Mouse (Mus musculus) macrophage (primary cell): ENCODE data around the gene Rps24. TPM values are rescaled to one million over a fixed set of nuclear protein-coding genes. Genes with fewer than 3 reads are reported as not detected.

ENCODE experiments used
- H3K27ac ChIP-seq: fragments of 350-480 bp; formaldehyde crosslinking; 2 replicates; pipeline ENCODE4 v1.9.0; 2021
- H3K36me3 ChIP-seq: fragments of 350-480 bp; formaldehyde crosslinking; 2 replicates; pipeline ENCODE4 v1.9.0; 2021; ENCODE audit errors: inconsistent target
- H3K4me3 ChIP-seq: fragments of 350-480 bp; formaldehyde crosslinking; 2 replicates; pipeline ENCODE4 v1.9.0; 2021; ENCODE audit errors: inconsistent target
- H3K79me2 ChIP-seq: fragments of 350-480 bp; formaldehyde crosslinking; 2 replicates; pipeline ENCODE4 v1.9.0; 2021; ENCODE audit errors: inconsistent target
- WGBS: methylation state at CpG from one replicate; pipeline ENCODE4 v1.1.7; 2026; ENCODE audit warnings: inconsistent platforms; ENCODE audit not compliant: missing documents; 5-methylcytosine and 5-hydroxymethylcytosine counted together
- polyA plus RNA-seq: library from polyadenylated mRNA; stranded (reverse); fragments of 250-400 nt; gene quantifications from 3 replicates; pipeline ENCODE4 v1.2.4, GENCODE M21; 2018; ENCODE audit warnings: inconsistent platforms

Rps24 gene
- polyA plus RNA-seq, 1 experiment from 2014 or later, result 3,897 TPM

DNA sequence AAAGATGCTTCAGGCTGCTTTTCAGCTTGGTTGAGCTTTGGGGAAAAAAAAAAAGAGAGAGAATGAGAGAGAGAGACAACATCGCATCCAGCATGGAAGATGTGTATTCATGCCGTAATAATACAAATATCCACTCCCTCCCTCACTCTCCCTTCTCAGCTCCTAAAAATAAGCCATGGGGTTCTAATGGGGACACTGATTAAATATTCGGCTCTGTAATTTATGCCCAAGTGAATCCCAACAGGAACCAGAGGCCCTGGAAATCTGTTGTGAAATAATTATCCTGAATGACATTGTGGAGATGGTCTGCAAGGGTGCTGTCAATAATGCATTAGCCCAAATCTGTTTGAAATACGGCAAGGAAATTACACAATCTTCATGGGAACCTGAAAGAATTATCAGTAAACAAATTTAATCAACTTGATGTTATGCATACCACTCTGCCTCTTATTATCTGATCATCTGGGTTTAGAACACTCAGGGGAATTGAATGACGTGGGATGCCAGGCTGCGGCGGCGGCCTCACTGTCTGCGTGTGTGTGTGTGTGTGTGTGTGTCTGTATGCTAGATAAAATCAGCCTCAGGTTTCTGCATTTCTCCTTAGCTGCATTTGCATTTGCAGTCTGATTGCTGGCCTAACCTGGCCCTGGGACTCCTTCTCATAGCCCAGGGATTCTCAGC, 48.1 kb downstream of the Rps24 start:
- 88% methylated on average over 9 of the region's 9 CpGs for WGBS
- no peak overlapping the region for H3K27ac ChIP-seq
- no peak overlapping the region for H3K4me3 ChIP-seq
- no peaks in the 10 kb centered on the region for H3K79me2 ChIP-seq
- H3K36me3 ChIP-seq, result no peaks in the 10 kb centered on the region

DNA sequence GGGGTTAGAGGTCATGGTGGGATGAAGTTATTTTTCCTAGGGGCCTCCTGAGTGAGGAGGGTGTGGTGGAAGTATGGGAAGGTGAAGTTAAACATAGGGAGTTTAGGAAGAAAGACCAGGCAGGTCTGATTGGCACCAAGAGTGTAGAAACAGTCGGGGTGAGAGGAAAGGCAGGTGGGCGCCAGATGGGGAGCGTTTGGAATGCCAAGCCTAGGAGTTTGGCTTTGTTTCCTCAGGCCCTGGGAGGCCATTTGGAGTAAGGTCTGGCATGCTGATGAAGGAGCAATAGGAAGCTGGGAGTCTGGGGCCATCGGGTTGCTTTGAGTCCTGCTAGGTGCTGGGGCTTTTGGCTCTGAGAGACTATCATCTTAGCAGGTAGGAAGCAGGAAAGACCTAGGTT, 56.0 kb downstream of the Rps24 start:
- WGBS, result 95% methylated on average over 4 of the region's 4 CpGs
- Histone ChIP-seq H3K36me3 (no peaks in the 10 kb centered on the region), H3K79me2 (no peaks in the 10 kb centered on the region), H3K4me3 (no peak overlapping the region), H3K27ac (no peak overlapping the region)

DNA sequence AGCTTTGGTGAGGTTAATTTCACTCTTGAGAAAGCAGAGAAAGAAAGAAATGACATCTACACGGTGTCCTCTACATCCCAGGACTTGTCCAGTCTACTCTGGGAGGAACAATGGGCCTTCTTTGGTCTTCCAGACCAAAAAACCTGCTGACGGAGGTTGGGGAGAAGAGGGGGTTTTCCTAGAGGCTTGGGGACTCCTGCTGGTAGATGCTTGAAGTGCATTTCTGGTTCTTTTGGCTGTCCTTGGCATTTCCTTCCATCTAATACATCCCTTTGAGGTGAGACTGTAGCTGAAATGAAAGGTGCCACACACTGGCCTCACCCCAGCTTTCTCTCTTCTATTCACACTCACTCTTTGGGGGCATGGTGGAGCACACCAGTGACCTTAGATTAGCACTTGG, 57.1 kb downstream of the Rps24 start:
- 38% methylated on average over 2 of the region's 2 CpGs for WGBS

More for the DNA sequence above, 57.1 kb downstream of the Rps24 start:
- no peak overlapping the region for H3K27ac ChIP-seq
- no peaks in the 10 kb centered on the region for H3K36me3 ChIP-seq
- H3K4me3 ChIP-seq, result no peak overlapping the region
- H3K79me2 ChIP-seq, result no peaks in the 10 kb centered on the region

Other genes with a start within 250 kb of the Rps24 start
- 0.34 to 0.41 TPM in 2 of 3 replicates, not detected in the other for gene Dlg5, start 241.2 kb upstream of the Rps24 start, polyA plus RNA-seq
- not detected in 3 replicates for gene E330034G19Rik, start 193.9 kb upstream of the Rps24 start, polyA plus RNA-seq
- 9.7 to 12.3 TPM (median 11.3 TPM) in 3 replicates for gene Polr3a, start 67 bp upstream of the Rps24 start, polyA plus RNA-seq